Mouse (Mus musculus): ENCODE measurements around the gene Bbs12.

DNA sequence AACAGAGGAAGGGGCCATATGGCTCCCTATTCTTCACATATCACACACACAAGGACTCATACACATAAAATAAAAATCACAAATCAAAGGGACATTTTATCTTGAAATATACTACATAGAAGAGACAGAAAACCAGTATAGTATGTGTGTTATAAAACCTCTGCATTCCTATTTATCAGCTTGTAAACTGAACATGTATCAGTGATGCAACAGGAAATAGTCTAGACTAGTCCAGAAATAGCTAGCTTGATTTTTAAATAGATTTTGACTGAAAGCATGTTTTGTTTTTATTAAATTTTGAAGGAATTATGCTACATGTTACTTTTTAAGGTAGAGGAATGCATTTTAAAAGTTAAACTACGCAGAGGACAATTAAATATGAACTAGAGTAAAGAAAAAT, 17.6 kb downstream of the Bbs12 start:
- no peak for TF ChIP-seq CTCF (IDR thresholded peaks at IDR 0.05; ENCODE audit: borderline replicate concordance, insufficient read depth, low read depth, low read length)
- no peak for TF ChIP-seq POLR2A (IDR thresholded peaks at IDR 0.05; ENCODE audit: borderline replicate concordance, insufficient read depth, low read length)

Measured in cerebellum, adult 2 months (tissue).